ENCODE assay signal across 19 mouse cellular contexts in the genomic region with DNA sequence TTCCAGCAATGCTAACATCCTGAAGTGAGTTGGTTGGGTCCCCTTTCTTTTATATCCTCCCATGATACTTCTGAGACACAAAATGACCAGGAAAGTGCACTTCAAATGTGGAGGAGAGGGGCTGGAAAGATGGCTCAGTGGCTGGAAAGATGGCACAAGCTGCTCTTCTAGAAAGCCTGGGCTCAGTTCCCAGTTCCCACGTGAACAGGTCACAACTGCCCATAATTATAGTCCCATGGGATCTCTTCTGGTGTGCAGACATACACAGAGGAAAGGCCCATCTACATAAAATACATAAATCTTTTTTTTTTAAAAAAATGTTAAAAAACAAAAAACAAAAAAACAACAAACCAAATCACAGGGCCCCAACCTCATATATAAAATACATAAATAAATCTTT.
"Had no signal": no experiment of that assay in that cellular context is flagged by ENCODE, and none has a peak within 500 bp of the region (broad histone marks: within the 10 kb centered on the region; RNA-seq: fewer than 3 reads in every experiment).

No protein-coding gene starts in this region.

- H3K9me3 ChIP-seq: midbrain, embryonic 10.5 days; midbrain, embryonic 12.5 days; neural tube, embryonic 13.5 days; neural tube, embryonic 15.5 days had no signal

- ATAC-seq: midbrain, embryonic 16.5 days had no signal

- H3K27me3 ChIP-seq: midbrain, embryonic 12.5 days; neural tube, embryonic 13.5 days; neural tube, embryonic 15.5 days had no signal

- H3K9ac ChIP-seq: lung, embryonic 14.5 days; midbrain, embryonic 12.5 days; neural tube, embryonic 13.5 days; neural tube, embryonic 15.5 days had no signal

- H3K4me3 ChIP-seq: midbrain, embryonic 10.5 days; midbrain, embryonic 12.5 days; myocyte; neural tube, embryonic 13.5 days; neural tube, embryonic 15.5 days had no signal

- H3K4me2 ChIP-seq: lung, embryonic 14.5 days; midbrain, embryonic 12.5 days; neural tube, embryonic 13.5 days; neural tube, embryonic 15.5 days had no signal

- H3K27ac ChIP-seq: midbrain, embryonic 10.5 days; midbrain, embryonic 12.5 days; neural tube, embryonic 13.5 days; neural tube, embryonic 15.5 days had no signal

- DNase-seq: lung, adult 18-20 months; lung, embryonic 14.5 days; lung, postnatal 10 days; lung, postnatal 4 days; midbrain, embryonic 14.5 days; retina, postnatal 1 day; right cerebral cortex, adult 18-20 months; right cerebral cortex, postnatal 25 days; right cerebral cortex, postnatal 4 days; spleen, adult 18-20 months; thymus, adult 18-20 months; thymus, postnatal 14 days; thymus, postnatal 36 days had no signal
